In the genomic region with DNA sequence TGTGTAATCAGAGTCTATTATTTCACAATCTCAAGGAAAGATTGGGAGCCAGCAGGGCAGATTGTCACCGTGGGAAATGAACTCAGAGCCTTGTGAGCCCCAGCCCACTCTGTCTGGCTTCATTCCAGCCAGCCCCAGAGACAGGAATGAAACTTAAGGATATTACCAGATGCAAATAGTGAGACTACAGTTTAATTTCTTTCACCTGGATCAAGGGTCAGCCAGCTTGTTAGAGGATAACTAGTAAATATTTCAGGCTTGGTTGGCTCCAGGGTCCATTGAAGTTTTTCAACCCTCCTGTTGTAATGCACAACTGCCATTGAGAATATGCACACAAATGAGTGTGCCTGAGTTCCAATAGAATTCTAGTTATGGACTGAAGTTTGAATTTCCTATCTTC, we compare ENCODE assay signal across 11 mouse cellular contexts.
"Had no signal": no experiment of that assay in that cellular context is flagged by ENCODE, and none has a peak within 500 bp of the region (broad histone marks: within the 10 kb centered on the region; RNA-seq: fewer than 3 reads in every experiment).

No protein-coding gene starts in this region.

- H3K9me3 ChIP-seq: intestine, embryonic 15.5 days; limb, embryonic 13.5 days; midbrain, embryonic 13.5 days had no signal

- H3K4me3 ChIP-seq: intestine, embryonic 15.5 days; limb, embryonic 13.5 days; midbrain, embryonic 13.5 days had no signal

- H3K9ac ChIP-seq: intestine, embryonic 15.5 days; limb, embryonic 13.5 days; liver, embryonic 14.5 days; midbrain, embryonic 13.5 days had no signal

- H3K4me2 ChIP-seq: intestine, embryonic 15.5 days; limb, embryonic 13.5 days; midbrain, embryonic 13.5 days had no signal

- DNase-seq: left cerebral cortex, postnatal 4 days; lung, adult 18-20 months; right cerebral cortex, adult 18-20 months; right cerebral cortex, postnatal 25 days; thymus, adult 18-20 months; thymus, postnatal 14 days had no signal

- H3K27ac ChIP-seq: hindbrain, postnatal 0 days; intestine, embryonic 15.5 days; limb, embryonic 13.5 days; liver, embryonic 14.5 days; midbrain, embryonic 13.5 days had no signal

- ATAC-seq: hindbrain, postnatal 0 days; intestine, embryonic 15.5 days; midbrain, embryonic 13.5 days had no signal

- H3K4me1 ChIP-seq: intestine, embryonic 15.5 days; midbrain, embryonic 13.5 days had no signal

- H3K27me3 ChIP-seq: intestine, embryonic 15.5 days; limb, embryonic 13.5 days; midbrain, embryonic 13.5 days had no signal

- H3K36me3 ChIP-seq: intestine, embryonic 15.5 days had no signal
